Mouse (Mus musculus) stomach, postnatal 0 days (tissue): ENCODE results near the gene Tpcn1.

Experiments used
- CTCF ChIP-seq: IDR thresholded peaks from 2 replicates; pipeline ENCODE4 v1.5.1; 2016; ENCODE audit warnings: antibody characterized with exemption, low read depth, mild to moderate bottlenecking, moderate library complexity
- EP300 ChIP-seq: optimal IDR thresholded peaks from 2 replicates; pipeline ENCODE3; 2016; ENCODE audit warnings: antibody characterized with exemption

- peak; percentile 58 for TF ChIP-seq CTCF
- no peak for TF ChIP-seq EP300
Measured at GRCm38 (mm10) chr5:120592141-120592540, 3.7 kb upstream of the Tpcn1 start.
